Mouse (Mus musculus): ENCODE measurements around the gene Dpf3. TPM values are rescaled to one million over a fixed set of nuclear protein-coding genes. Genes with fewer than 3 reads are reported as not detected.

Dpf3 gene
- polyA plus RNA-seq, 1 experiment from 2014 or later, result 20.7 TPM

GRCm38 (mm10) chr12:83283591-83284320, 203.8 kb downstream of the Dpf3 start:
- no peaks in the 10 kb centered on the region for H3K9me3 ChIP-seq (replicated peaks)
- no peak overlapping the region for H3K9ac ChIP-seq
- no peaks in the 10 kb centered on the region for H3K27me3 ChIP-seq
- H3K36me3 ChIP-seq, result no peaks in the 10 kb centered on the region
- no peak overlapping the region for H3K27ac ChIP-seq
- no peak overlapping the region for H3K4me2 ChIP-seq
- WGBS, result 82% methylated on average over 6 of the region's 6 CpGs
- no peaks in the 10 kb centered on the region for H3K4me1 ChIP-seq (replicated peaks)
- no peak overlapping the region for H3K4me3 ChIP-seq
- ATAC-seq (replicated peaks; ENCODE audit: insufficient number of reproducible peaks, insufficient read depth, low FRiP score, low read depth), result no peak

- ATAC-seq (replicated peaks; ENCODE audit: insufficient number of reproducible peaks, insufficient read depth, low FRiP score, low read depth), result no peak
- Histone ChIP-seq H3K4me1 (replicated peaks) (0 out of 2 replicates have a peak, but pooled peaks cover 2% of the 10 kb centered on the region), H3K9me3 (replicated peaks) (no peaks in the 10 kb centered on the region), H3K4me2 (no peak overlapping the region), H3K36me3 (no peaks in the 10 kb centered on the region), H3K9ac (no peak overlapping the region), H3K27me3 (no peaks in the 10 kb centered on the region), H3K27ac (no peak overlapping the region), H3K4me3 (no peak overlapping the region)
- 74% methylated on average over 11 of the region's 11 CpGs for WGBS
These were observed 209.7 kb downstream of the Dpf3 start for GRCm38 (mm10) chr12:83277537-83278441.

GRCm38 (mm10) chr12:83271215-83271614, 216.3 kb downstream of the Dpf3 start:
- 84% methylated on average over 3 of the region's 3 CpGs for WGBS
- H3K9me3 ChIP-seq (replicated peaks), result no peaks in the 10 kb centered on the region
- H3K9ac ChIP-seq, result no peak overlapping the region
- no peak overlapping the region for H3K4me3 ChIP-seq
- no peak overlapping the region for H3K27ac ChIP-seq
- no peak for ATAC-seq (replicated peaks; ENCODE audit: insufficient number of reproducible peaks, insufficient read depth, low FRiP score, low read depth)
- no peaks in the 10 kb centered on the region for H3K36me3 ChIP-seq
- H3K27me3 ChIP-seq, result no peaks in the 10 kb centered on the region
- peaks cover 22% of the 10 kb centered on the region for H3K4me1 ChIP-seq (replicated peaks)
- no peak overlapping the region for H3K4me2 ChIP-seq

GRCm38 (mm10) chr12:83268504-83268922, 219.0 kb downstream of the Dpf3 start:
- peak; percentile 86 for ATAC-seq (replicated peaks; ENCODE audit: insufficient number of reproducible peaks, insufficient read depth, low FRiP score, low read depth)
- H3K9ac ChIP-seq, result no peak overlapping the region; the same call in 1 of the 2 replicates
- H3K27ac ChIP-seq, result peak overlapping the region; percentile 70
- H3K4me1 ChIP-seq (replicated peaks), result peaks cover 22% of the 10 kb centered on the region
- H3K9me3 ChIP-seq (replicated peaks), result no peaks in the 10 kb centered on the region
- H3K4me3 ChIP-seq, result peak overlapping the region; percentile 17; the same call in 1 of the 2 replicates
- H3K36me3 ChIP-seq, result no peaks in the 10 kb centered on the region
- no peaks in the 10 kb centered on the region for H3K27me3 ChIP-seq
- WGBS, result 26% methylated on average over 11 of the region's 11 CpGs
- peak overlapping the region; percentile 31 for H3K4me2 ChIP-seq

GRCm38 (mm10) chr12:83260540-83260939, 227.0 kb downstream of the Dpf3 start:
- Histone ChIP-seq H3K36me3 (no peaks in the 10 kb centered on the region; the same call in 1 of the 2 replicates), H3K9ac (no peak overlapping the region), H3K9me3 (replicated peaks) (no peaks in the 10 kb centered on the region), H3K27me3 (no peaks in the 10 kb centered on the region), H3K4me3 (no peak overlapping the region), H3K4me2 (no peak overlapping the region), H3K27ac (no peak overlapping the region), H3K4me1 (replicated peaks) (no peaks in the 10 kb centered on the region)
- ATAC-seq (replicated peaks; ENCODE audit: insufficient number of reproducible peaks, insufficient read depth, low FRiP score, low read depth), result no peak
- 64% methylated on average over 2 of the region's 2 CpGs for WGBS

GRCm38 (mm10) chr12:83254399-83254798, 233.1 kb downstream of the Dpf3 start:
- ATAC-seq (replicated peaks; ENCODE audit: insufficient number of reproducible peaks, insufficient read depth, low FRiP score, low read depth), result no peak
- Histone ChIP-seq H3K27me3 (no peaks in the 10 kb centered on the region), H3K9ac (no peak overlapping the region), H3K27ac (no peak overlapping the region), H3K4me3 (no peak overlapping the region), H3K9me3 (replicated peaks) (no peaks in the 10 kb centered on the region), H3K36me3 (no peaks in the 10 kb centered on the region; the same call in 1 of the 2 replicates), H3K4me2 (no peak overlapping the region), H3K4me1 (replicated peaks) (no peaks in the 10 kb centered on the region)
- WGBS, result 87% methylated on average over 4 of the region's 4 CpGs

- ATAC-seq (replicated peaks; ENCODE audit: insufficient number of reproducible peaks, insufficient read depth, low FRiP score, low read depth), result no peak
- H3K27ac ChIP-seq, result no peak overlapping the region
- no peak overlapping the region for H3K4me3 ChIP-seq
- no peaks in the 10 kb centered on the region; the same call in 1 of the 2 replicates for H3K9me3 ChIP-seq (replicated peaks)
- H3K4me1 ChIP-seq (replicated peaks), result peaks cover 7% of the 10 kb centered on the region
- H3K27me3 ChIP-seq, result no peaks in the 10 kb centered on the region
- no peaks in the 10 kb centered on the region for H3K36me3 ChIP-seq
- 84% methylated on average over 3 of the region's 3 CpGs for WGBS
- no peak overlapping the region for H3K9ac ChIP-seq
- no peak overlapping the region for H3K4me2 ChIP-seq
These were observed 238.4 kb downstream of the Dpf3 start for GRCm38 (mm10) chr12:83249066-83249465.

GRCm38 (mm10) chr12:83248636-83249035, 238.9 kb downstream of the Dpf3 start:
- Histone ChIP-seq H3K36me3 (no peaks in the 10 kb centered on the region), H3K27ac (no peak overlapping the region), H3K9ac (no peak overlapping the region), H3K9me3 (replicated peaks) (no peaks in the 10 kb centered on the region; the same call in 1 of the 2 replicates), H3K4me1 (replicated peaks) (peaks cover 7% of the 10 kb centered on the region), H3K27me3 (no peaks in the 10 kb centered on the region), H3K4me2 (no peak overlapping the region), H3K4me3 (no peak overlapping the region)
- WGBS, result 76% methylated on average over 2 of the region's 2 CpGs
- no peak for ATAC-seq (replicated peaks; ENCODE audit: insufficient number of reproducible peaks, insufficient read depth, low FRiP score, low read depth)

GRCm38 (mm10) chr12:83247669-83248068, 239.8 kb downstream of the Dpf3 start:
- Histone ChIP-seq H3K27me3 (no peaks in the 10 kb centered on the region), H3K9ac (no peak overlapping the region), H3K4me3 (no peak overlapping the region), H3K4me2 (no peak overlapping the region), H3K36me3 (no peaks in the 10 kb centered on the region), H3K9me3 (replicated peaks) (no peaks in the 10 kb centered on the region; the same call in 1 of the 2 replicates), H3K4me1 (replicated peaks) (peaks cover 7% of the 10 kb centered on the region), H3K27ac (no peak overlapping the region)
- ATAC-seq (replicated peaks; ENCODE audit: insufficient number of reproducible peaks, insufficient read depth, low FRiP score, low read depth), result no peak
- WGBS, result 36% methylated on average over 3 of the region's 3 CpGs

GRCm38 (mm10) chr12:83241022-83241421, 246.5 kb downstream of the Dpf3 start:
- H3K9ac ChIP-seq, result no peak overlapping the region
- no peak overlapping the region for H3K27ac ChIP-seq
- H3K9me3 ChIP-seq (replicated peaks), result no peaks in the 10 kb centered on the region; the same call in 1 of the 2 replicates
- 40% methylated on average over 3 of the region's 3 CpGs for WGBS
- no peak overlapping the region for H3K4me3 ChIP-seq
- no peaks in the 10 kb centered on the region for H3K27me3 ChIP-seq
- no peak overlapping the region for H3K4me2 ChIP-seq
- no peak for ATAC-seq (replicated peaks; ENCODE audit: insufficient number of reproducible peaks, insufficient read depth, low FRiP score, low read depth)
- H3K4me1 ChIP-seq (replicated peaks), result peaks cover 12% of the 10 kb centered on the region
- no peaks in the 10 kb centered on the region for H3K36me3 ChIP-seq

GRCm38 (mm10) chr12:83240571-83240970, 246.9 kb downstream of the Dpf3 start:
- Histone ChIP-seq H3K4me3 (no peak overlapping the region), H3K27ac (no peak overlapping the region), H3K4me1 (replicated peaks) (peaks cover 12% of the 10 kb centered on the region), H3K9ac (no peak overlapping the region), H3K4me2 (no peak overlapping the region), H3K9me3 (replicated peaks) (no peaks in the 10 kb centered on the region; the same call in 1 of the 2 replicates), H3K36me3 (no peaks in the 10 kb centered on the region), H3K27me3 (no peaks in the 10 kb centered on the region)
- ATAC-seq (replicated peaks; ENCODE audit: insufficient number of reproducible peaks, insufficient read depth, low FRiP score, low read depth), result no peak

Measured in heart, embryonic 15.5 days (tissue).